Mouse (Mus musculus): ENCODE results near the gene Gm10271.

DNA sequence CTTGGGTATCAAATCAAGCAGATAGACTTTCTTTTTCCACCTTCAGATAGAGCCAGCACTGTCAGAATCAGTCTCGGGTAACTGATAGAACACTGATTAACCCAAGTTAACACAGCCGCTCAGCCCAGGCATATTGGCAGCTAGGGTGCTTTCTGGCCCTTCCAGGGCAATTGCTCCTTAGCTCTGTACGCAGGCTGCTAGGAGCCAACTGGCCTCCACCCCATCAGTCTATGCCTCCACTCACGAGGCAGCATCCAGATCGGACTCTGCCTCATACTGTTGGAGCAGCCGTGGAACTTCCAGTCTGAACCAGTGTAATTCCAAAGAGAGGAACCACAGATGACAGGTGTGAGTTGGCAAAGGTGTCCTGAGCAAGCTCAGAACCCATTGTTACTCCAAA is 6.3 kb downstream of the Gm10271 start:
- TF ChIP-seq POLR2A (IDR thresholded peaks at IDR 0.05; ENCODE audit: low read depth, low read length), result peak; percentile 54
- TF ChIP-seq CTCF (conservative IDR thresholded peaks at IDR 0.05; ENCODE audit: insufficient read depth, insufficient read length, low read depth, low read length), result no peak
